Mouse (Mus musculus): ENCODE results near the gene P2ry6. TPM values are rescaled to one million over a fixed set of nuclear protein-coding genes. Genes with fewer than 3 reads are reported as not detected.

P2ry6 gene
- total and polyA plus RNA-seq, 2 experiments = 0.92 to 4.3 TPM

- DNase-seq (ENCODE audit: extremely low read depth, low read depth, low spot score) = no peak
- Histone ChIP-seq H3K4me1 (ENCODE audit: control insufficient read depth, insufficient read depth, low read length) (no peaks in the 10 kb centered on the region), H3K79me2 (ENCODE audit: control insufficient read depth, insufficient read depth, low read length) (no peaks in the 10 kb centered on the region), H3K27me3 (ENCODE audit: control insufficient read depth, insufficient read depth, low read length) (no peaks in the 10 kb centered on the region), H3K27ac (replicated peaks; ENCODE audit: insufficient read depth, low read depth, low read length) (no peak overlapping the region), H3K9ac (ENCODE audit: low read depth, low read length) (no peak overlapping the region), H3K4me3 (ENCODE audit: insufficient read depth, low read depth, low read length) (no peak overlapping the region), H3K36me3 (ENCODE audit: control insufficient read depth, insufficient read depth, low read length) (no peaks in the 10 kb centered on the region)
- 92% methylated on average over 5 of the region's 5 CpGs for WGBS
- TF ChIP-seq CTCF (IDR thresholded peaks at IDR 0.05; ENCODE audit: low read depth, low read length) (no peak), POLR2A (IDR thresholded peaks at IDR 0.05; ENCODE audit: extremely low read depth, insufficient read depth, low read length) (no peak)
These were observed 69.8 kb downstream of the P2ry6 start for GRCm38 (mm10) chr7:100904612-100905011.

GRCm38 (mm10) chr7:100902451-100903137, 71.9 kb downstream of the P2ry6 start:
- Histone ChIP-seq H3K36me3 (ENCODE audit: control insufficient read depth, insufficient read depth, low read length) (no peaks in the 10 kb centered on the region), H3K79me2 (ENCODE audit: control insufficient read depth, insufficient read depth, low read length) (no peaks in the 10 kb centered on the region), H3K4me1 (ENCODE audit: control insufficient read depth, insufficient read depth, low read length) (no peaks in the 10 kb centered on the region), H3K9ac (ENCODE audit: low read depth, low read length) (no peak overlapping the region), H3K27me3 (ENCODE audit: control insufficient read depth, insufficient read depth, low read length) (no peaks in the 10 kb centered on the region), H3K27ac (replicated peaks; ENCODE audit: insufficient read depth, low read depth, low read length) (no peak overlapping the region), H3K4me3 (ENCODE audit: insufficient read depth, low read depth, low read length) (no peak overlapping the region)
- DNase-seq (ENCODE audit: extremely low read depth, low read depth, low spot score) = peak; percentile 15
- TF ChIP-seq POLR2A (IDR thresholded peaks at IDR 0.05; ENCODE audit: extremely low read depth, insufficient read depth, low read length) (no peak), CTCF (IDR thresholded peaks at IDR 0.05; ENCODE audit: low read depth, low read length) (peak; percentile 60; the same call in 1 of the 2 replicates)
- WGBS = 80% methylated on average over 9 of the region's 9 CpGs

GRCm38 (mm10) chr7:100897828-100898227, 76.6 kb downstream of the P2ry6 start:
- WGBS = 85% methylated on average over 5 of the region's 5 CpGs
- peaks cover 8% of the 10 kb centered on the region for H3K27me3 ChIP-seq (ENCODE audit: control insufficient read depth, insufficient read depth, low read length)
- H3K27ac ChIP-seq (replicated peaks; ENCODE audit: insufficient read depth, low read depth, low read length) = no peak overlapping the region

GRCm38 (mm10) chr7:100894833-100895226, 79.6 kb downstream of the P2ry6 start:
- no peak for DNase-seq (ENCODE audit: extremely low read depth, low read depth, low spot score)
- H3K36me3 ChIP-seq (ENCODE audit: control insufficient read depth, insufficient read depth, low read length) = no peaks in the 10 kb centered on the region
- no peaks in the 10 kb centered on the region for H3K79me2 ChIP-seq (ENCODE audit: control insufficient read depth, insufficient read depth, low read length)
- 13% methylated on average over 12 of the region's 12 CpGs for WGBS
- no peaks in the 10 kb centered on the region for H3K4me1 ChIP-seq (ENCODE audit: control insufficient read depth, insufficient read depth, low read length)
- no peak overlapping the region for H3K27ac ChIP-seq (replicated peaks; ENCODE audit: insufficient read depth, low read depth, low read length)
- peak overlapping the region; percentile 28; the same call in 1 of the 2 replicates for H3K4me3 ChIP-seq (ENCODE audit: insufficient read depth, low read depth, low read length)
- peak overlapping the region; percentile 21 for H3K9ac ChIP-seq (ENCODE audit: low read depth, low read length)
- H3K27me3 ChIP-seq (ENCODE audit: control insufficient read depth, insufficient read depth, low read length) = peaks cover 8% of the 10 kb centered on the region
- no peak for TF ChIP-seq POLR2A (IDR thresholded peaks at IDR 0.05; ENCODE audit: extremely low read depth, insufficient read depth, low read length)
- TF ChIP-seq CTCF (IDR thresholded peaks at IDR 0.05; ENCODE audit: low read depth, low read length) = no peak

More at GRCm38 (mm10) chr7:100897828-100898227, 76.6 kb downstream of the P2ry6 start:
- Histone ChIP-seq H3K36me3 (ENCODE audit: control insufficient read depth, insufficient read depth, low read length) (no peaks in the 10 kb centered on the region), H3K79me2 (ENCODE audit: control insufficient read depth, insufficient read depth, low read length) (no peaks in the 10 kb centered on the region), H3K4me3 (ENCODE audit: insufficient read depth, low read depth, low read length) (no peak overlapping the region), H3K4me1 (ENCODE audit: control insufficient read depth, insufficient read depth, low read length) (no peaks in the 10 kb centered on the region), H3K9ac (ENCODE audit: low read depth, low read length) (no peak overlapping the region)
- no peak for DNase-seq (ENCODE audit: extremely low read depth, low read depth, low spot score)
- no peak for TF ChIP-seq CTCF (IDR thresholded peaks at IDR 0.05; ENCODE audit: low read depth, low read length)
- no peak for TF ChIP-seq POLR2A (IDR thresholded peaks at IDR 0.05; ENCODE audit: extremely low read depth, insufficient read depth, low read length)

GRCm38 (mm10) chr7:100894057-100894832, 80.2 kb downstream of the P2ry6 start:
- no peak for DNase-seq (ENCODE audit: extremely low read depth, low read depth, low spot score)
- Histone ChIP-seq H3K4me3 (ENCODE audit: insufficient read depth, low read depth, low read length) (peak overlapping the region; percentile 28; the same call in 1 of the 2 replicates), H3K27me3 (ENCODE audit: control insufficient read depth, insufficient read depth, low read length) (peaks cover 8% of the 10 kb centered on the region), H3K27ac (replicated peaks; ENCODE audit: insufficient read depth, low read depth, low read length) (no peak overlapping the region), H3K79me2 (ENCODE audit: control insufficient read depth, insufficient read depth, low read length) (no peaks in the 10 kb centered on the region), H3K36me3 (ENCODE audit: control insufficient read depth, insufficient read depth, low read length) (no peaks in the 10 kb centered on the region), H3K4me1 (ENCODE audit: control insufficient read depth, insufficient read depth, low read length) (no peaks in the 10 kb centered on the region), H3K9ac (ENCODE audit: low read depth, low read length) (peak overlapping the region; percentile 21)
- TF ChIP-seq POLR2A (IDR thresholded peaks at IDR 0.05; ENCODE audit: extremely low read depth, insufficient read depth, low read length) = no peak
- TF ChIP-seq CTCF (IDR thresholded peaks at IDR 0.05; ENCODE audit: low read depth, low read length) = no peak
- 8% methylated on average over 53 of the region's 53 CpGs for WGBS
